Mouse (Mus musculus): ENCODE data around the gene Dlx1.

GRCm38 (mm10) chr2:71542227-71542815 lies 14.4 kb downstream of the Dlx1 start:
- no peak for TF ChIP-seq CTCF (IDR thresholded peaks at IDR 0.05; ENCODE audit: borderline replicate concordance, extremely low read depth, insufficient read depth, insufficient read length)
- TF ChIP-seq POLR2A (IDR thresholded peaks at IDR 0.05; ENCODE audit: borderline replicate concordance, extremely low read depth, insufficient read depth, insufficient read length, poor library complexity, severe bottlenecking) = no peak

All from brain, embryonic 14.5 days (tissue).